Mouse (Mus musculus): ENCODE data around the gene Mlycd. TPM values are rescaled to one million over a fixed set of nuclear protein-coding genes. Genes with fewer than 3 reads are reported as not detected.
"Not testable (repeated sequence)": the region's sequence is repeated elsewhere in the genome, so short reads cannot be mapped to it uniquely, and the experiment has no call there.

Gene Mlycd
- 12.3 and 16.6 TPM in 2 replicates for polyA plus RNA-seq (2014; fragmentation: Nextera tagmentation; extraction: Ambion mirVana)

- peak; percentile 97 for ATAC-seq
- peak within 1 kb of the TSS; percentile 78 for H3K4me3 ChIP-seq (ENCODE audit: low read depth, low read length)
- peak within 1 kb of the TSS; percentile 90 for H3K9ac ChIP-seq (ENCODE audit: low read length)
- 1% methylated on average over 44 of the region's 44 CpGs for WGBS
- peak within 1 kb of the TSS; percentile 98 for H3K4me2 ChIP-seq (ENCODE audit: low read length)
- H3K27me3 ChIP-seq (replicated peaks; ENCODE audit: control insufficient read depth, insufficient read depth, low read length), result no peaks in the 10 kb centered on the region
- H3K4me1 ChIP-seq (ENCODE audit: control insufficient read depth, insufficient read depth, low read length), result peaks cover 7% of the 10 kb centered on the region
- H3K27ac ChIP-seq (ENCODE audit: low read depth, low read length), result peak within 1 kb of the TSS; percentile 87
- DNase-seq (ENCODE audit: low spot score), result peak; percentile 94
- no peaks in the 10 kb centered on the region for H3K36me3 ChIP-seq (ENCODE audit: control insufficient read depth, insufficient read depth, low read length)
- no peaks in the 10 kb centered on the region for H3K9me3 ChIP-seq (replicated peaks; ENCODE audit: control insufficient read depth, low read length)
Observed at GRCm38 (mm10) chr8:119394524-119395026, at the start of gene Mlycd. Mlycd (plus strand) TSS chr8:119394878.

GRCm38 (mm10) chr8:119345029-119345682 is 49.5 kb upstream of the Mlycd start:
- peak overlapping the region; percentile 98 for H3K9ac ChIP-seq (ENCODE audit: low read length)
- 63% methylated on average over 22 of the region's 22 CpGs for WGBS
- H3K4me3 ChIP-seq (ENCODE audit: low read depth, low read length), result peak overlapping the region; percentile 85
- H3K36me3 ChIP-seq (ENCODE audit: control insufficient read depth, insufficient read depth, low read length), result peaks cover 37% of the 10 kb centered on the region
- no peak for ATAC-seq
- H3K4me1 ChIP-seq (ENCODE audit: control insufficient read depth, insufficient read depth, low read length), result peaks cover 4% of the 10 kb centered on the region; the same call in 1 of the 2 replicates
- H3K27ac ChIP-seq (ENCODE audit: low read depth, low read length), result no peak overlapping the region
- DNase-seq (ENCODE audit: low spot score), result no peak
- no peaks in the 10 kb centered on the region for H3K27me3 ChIP-seq (replicated peaks; ENCODE audit: control insufficient read depth, insufficient read depth, low read length)
- H3K9me3 ChIP-seq (replicated peaks; ENCODE audit: control insufficient read depth, low read length), result no peaks in the 10 kb centered on the region
- peak overlapping the region; percentile 62 for H3K4me2 ChIP-seq (ENCODE audit: low read length)

GRCm38 (mm10) chr8:119345683-119346075 is 49.0 kb upstream of the Mlycd start:
- peaks cover 43% of the 10 kb centered on the region for H3K36me3 ChIP-seq (ENCODE audit: control insufficient read depth, insufficient read depth, low read length)
- DNase-seq (ENCODE audit: low spot score), result no peak
- no peak overlapping the region for H3K9ac ChIP-seq (ENCODE audit: low read length)
- H3K4me2 ChIP-seq (ENCODE audit: low read length), result peak overlapping the region; percentile 62; the same call in 1 of the 2 replicates
- no peak overlapping the region for H3K4me3 ChIP-seq (ENCODE audit: low read depth, low read length)
- ATAC-seq, result no peak
- WGBS, result 87% methylated on average over 15 of the region's 15 CpGs
- no peaks in the 10 kb centered on the region for H3K27me3 ChIP-seq (replicated peaks; ENCODE audit: control insufficient read depth, insufficient read depth, low read length)
- no peaks in the 10 kb centered on the region for H3K9me3 ChIP-seq (replicated peaks; ENCODE audit: control insufficient read depth, low read length)
- H3K4me1 ChIP-seq (ENCODE audit: control insufficient read depth, insufficient read depth, low read length), result peaks cover 4% of the 10 kb centered on the region; the same call in 1 of the 2 replicates
- no peak overlapping the region for H3K27ac ChIP-seq (ENCODE audit: low read depth, low read length)

GRCm38 (mm10) chr8:119351647-119352046 is 43.0 kb upstream of the Mlycd start:
- H3K27ac ChIP-seq (ENCODE audit: low read depth, low read length), result no peak overlapping the region
- H3K36me3 ChIP-seq (ENCODE audit: control insufficient read depth, insufficient read depth, low read length), result peaks cover 39% of the 10 kb centered on the region
- H3K4me1 ChIP-seq (ENCODE audit: control insufficient read depth, insufficient read depth, low read length), result no peaks in the 10 kb centered on the region
- ATAC-seq (no peak), DNase-seq (ENCODE audit: low spot score) (no peak)
- no peak overlapping the region for H3K4me3 ChIP-seq (ENCODE audit: low read depth, low read length)
- no peaks in the 10 kb centered on the region for H3K9me3 ChIP-seq (replicated peaks; ENCODE audit: control insufficient read depth, low read length)
- 94% methylated on average over 19 of the region's 19 CpGs for WGBS
- H3K4me2 ChIP-seq (ENCODE audit: low read length), result no peak overlapping the region
- no peaks in the 10 kb centered on the region for H3K27me3 ChIP-seq (replicated peaks; ENCODE audit: control insufficient read depth, insufficient read depth, low read length)
- no peak overlapping the region for H3K9ac ChIP-seq (ENCODE audit: low read length)

- ATAC-seq (no peak), DNase-seq (ENCODE audit: low spot score) (no peak)
- H3K9me3 ChIP-seq (replicated peaks; ENCODE audit: control insufficient read depth, low read length), result no peaks in the 10 kb centered on the region
- no peaks in the 10 kb centered on the region for H3K4me1 ChIP-seq (ENCODE audit: control insufficient read depth, insufficient read depth, low read length)
- H3K27ac ChIP-seq (ENCODE audit: low read depth, low read length), result no peak overlapping the region
- no peak overlapping the region for H3K9ac ChIP-seq (ENCODE audit: low read length)
- no peak overlapping the region for H3K4me3 ChIP-seq (ENCODE audit: low read depth, low read length)
- no peaks in the 10 kb centered on the region for H3K27me3 ChIP-seq (replicated peaks; ENCODE audit: control insufficient read depth, insufficient read depth, low read length)
- no peak overlapping the region for H3K4me2 ChIP-seq (ENCODE audit: low read length)
- 91% methylated on average over 10 of the region's 10 CpGs for WGBS
- peaks cover 25% of the 10 kb centered on the region for H3K36me3 ChIP-seq (ENCODE audit: control insufficient read depth, insufficient read depth, low read length)
Observed at GRCm38 (mm10) chr8:119352977-119353658, 41.6 kb upstream of the Mlycd start.

GRCm38 (mm10) chr8:119353659-119354023 is 41.0 kb upstream of the Mlycd start:
- Histone ChIP-seq H3K4me1 (ENCODE audit: control insufficient read depth, insufficient read depth, low read length) (no peaks in the 10 kb centered on the region), H3K27ac (ENCODE audit: low read depth, low read length) (no peak overlapping the region), H3K4me3 (ENCODE audit: low read depth, low read length) (no peak overlapping the region), H3K9ac (ENCODE audit: low read length) (no peak overlapping the region), H3K36me3 (ENCODE audit: control insufficient read depth, insufficient read depth, low read length) (peaks cover 19% of the 10 kb centered on the region), H3K9me3 (replicated peaks; ENCODE audit: control insufficient read depth, low read length) (no peaks in the 10 kb centered on the region), H3K27me3 (replicated peaks; ENCODE audit: control insufficient read depth, insufficient read depth, low read length) (no peaks in the 10 kb centered on the region), H3K4me2 (ENCODE audit: low read length) (no peak overlapping the region)
- ATAC-seq, result no peak
- no peak for DNase-seq (ENCODE audit: low spot score)
- WGBS, result 87% methylated on average over 6 of the region's 6 CpGs

GRCm38 (mm10) chr8:119356631-119357030 is 38.0 kb upstream of the Mlycd start:
- not testable (repeated sequence) for ATAC-seq
- 57% methylated on average over 5 of the region's 5 CpGs for WGBS

GRCm38 (mm10) chr8:119358175-119358574 is 36.5 kb upstream of the Mlycd start:
- DNase-seq (ENCODE audit: low spot score) (no peak), ATAC-seq (no peak)
- Histone ChIP-seq H3K4me2 (ENCODE audit: low read length) (no peak overlapping the region), H3K4me3 (ENCODE audit: low read depth, low read length) (no peak overlapping the region), H3K27me3 (replicated peaks; ENCODE audit: control insufficient read depth, insufficient read depth, low read length) (no peaks in the 10 kb centered on the region), H3K9me3 (replicated peaks; ENCODE audit: control insufficient read depth, low read length) (no peaks in the 10 kb centered on the region), H3K9ac (ENCODE audit: low read length) (no peak overlapping the region), H3K36me3 (ENCODE audit: control insufficient read depth, insufficient read depth, low read length) (no peaks in the 10 kb centered on the region), H3K4me1 (ENCODE audit: control insufficient read depth, insufficient read depth, low read length) (no peaks in the 10 kb centered on the region), H3K27ac (ENCODE audit: low read depth, low read length) (no peak overlapping the region)
- 77% methylated on average over 7 of the region's 7 CpGs for WGBS

More at GRCm38 (mm10) chr8:119356631-119357030, 38.0 kb upstream of the Mlycd start:
- not testable (repeated sequence) for H3K4me1 ChIP-seq (ENCODE audit: control insufficient read depth, insufficient read depth, low read length); H3K9me3 ChIP-seq (replicated peaks; ENCODE audit: control insufficient read depth, low read length); H3K4me2 ChIP-seq (ENCODE audit: low read length); H3K9ac ChIP-seq (ENCODE audit: low read length); H3K27me3 ChIP-seq (replicated peaks; ENCODE audit: control insufficient read depth, insufficient read depth, low read length); H3K4me3 ChIP-seq (ENCODE audit: low read depth, low read length); H3K36me3 ChIP-seq (ENCODE audit: control insufficient read depth, insufficient read depth, low read length); H3K27ac ChIP-seq (ENCODE audit: low read depth, low read length)
- peak; percentile 19 for DNase-seq (ENCODE audit: low spot score)

- no peaks in the 10 kb centered on the region for H3K4me1 ChIP-seq (ENCODE audit: control insufficient read depth, insufficient read depth, low read length)
- H3K4me2 ChIP-seq (ENCODE audit: low read length), result no peak overlapping the region
- ATAC-seq, result no peak
- H3K27ac ChIP-seq (ENCODE audit: low read depth, low read length), result no peak overlapping the region
- no peak overlapping the region for H3K4me3 ChIP-seq (ENCODE audit: low read depth, low read length)
- no peak for DNase-seq (ENCODE audit: low spot score)
- no peak overlapping the region for H3K9ac ChIP-seq (ENCODE audit: low read length)
- no peaks in the 10 kb centered on the region for H3K36me3 ChIP-seq (ENCODE audit: control insufficient read depth, insufficient read depth, low read length)
- no peaks in the 10 kb centered on the region for H3K27me3 ChIP-seq (replicated peaks; ENCODE audit: control insufficient read depth, insufficient read depth, low read length)
- WGBS, result 55% methylated on average over 14 of the region's 14 CpGs
- no peaks in the 10 kb centered on the region for H3K9me3 ChIP-seq (replicated peaks; ENCODE audit: control insufficient read depth, low read length)
Observed at GRCm38 (mm10) chr8:119358836-119359235, 35.8 kb upstream of the Mlycd start.

Data from forebrain, embryonic 14.5 days (tissue).